Mouse (Mus musculus) forebrain, embryonic 10.5 days (tissue): ENCODE measurements around the gene L3mbtl2. TPM values are rescaled to one million over a fixed set of nuclear protein-coding genes. Genes with fewer than 3 reads are reported as not detected.

ENCODE experiments used
- DNase-seq: peaks from one replicate; pipeline ENCODE4 v3.0.0-alpha.2; 2017; ENCODE audit warnings: low spot score; ENCODE audit errors: extremely low spot score
- H3K27ac ChIP-seq: fragments of 300-500 bp; sonication (generic); 2 replicates; pipeline ENCODE4 v1.5.1; 2016; ENCODE audit warnings: mild to moderate bottlenecking
- H3K27me3 ChIP-seq: fragments of 300-500 bp; sonication (generic); 2 replicates; pipeline ENCODE4 v1.6.1; 2016; ENCODE audit warnings: mild to moderate bottlenecking; ENCODE audit not compliant: poor library complexity, severe bottlenecking
- H3K36me3 ChIP-seq: fragments of 300-500 bp; sonication (generic); replicated peaks from 2 replicates; pipeline ENCODE4 v1.6.1; 2016; ENCODE audit warnings: mild to moderate bottlenecking, moderate library complexity
- H3K4me1 ChIP-seq: fragments of 300-500 bp; sonication (generic); 2 replicates; pipeline ENCODE4 v1.6.1; 2016
- H3K4me3 ChIP-seq: fragments of 300-500 bp; sonication (generic); 2 replicates; pipeline ENCODE4 v1.5.1; 2016; ENCODE audit warnings: mild to moderate bottlenecking, moderate library complexity
- H3K9me3 ChIP-seq: fragments of 300-500 bp; sonication (generic); 2 replicates; pipeline ENCODE4 v1.6.1; 2016; ENCODE audit warnings: mild to moderate bottlenecking, moderate library complexity
- WGBS: fragments of 180-500 bp; shearing (Covaris S2); methylation state at CpG from one replicate; pipeline ENCODE4 v1.1.7; 2016; 5-methylcytosine and 5-hydroxymethylcytosine counted together
- polyA plus RNA-seq: library from polyadenylated mRNA; unstranded; fragments of >200 nt; fragmentation: Nextera tagmentation; extraction: Ambion mirVana; gene quantifications from 2 replicates; pipeline ENCODE4 v1.2.1, GENCODE M21; 2016

Gene L3mbtl2
- 51.4 and 53.1 TPM in 2 replicates for polyA plus RNA-seq

DNA sequence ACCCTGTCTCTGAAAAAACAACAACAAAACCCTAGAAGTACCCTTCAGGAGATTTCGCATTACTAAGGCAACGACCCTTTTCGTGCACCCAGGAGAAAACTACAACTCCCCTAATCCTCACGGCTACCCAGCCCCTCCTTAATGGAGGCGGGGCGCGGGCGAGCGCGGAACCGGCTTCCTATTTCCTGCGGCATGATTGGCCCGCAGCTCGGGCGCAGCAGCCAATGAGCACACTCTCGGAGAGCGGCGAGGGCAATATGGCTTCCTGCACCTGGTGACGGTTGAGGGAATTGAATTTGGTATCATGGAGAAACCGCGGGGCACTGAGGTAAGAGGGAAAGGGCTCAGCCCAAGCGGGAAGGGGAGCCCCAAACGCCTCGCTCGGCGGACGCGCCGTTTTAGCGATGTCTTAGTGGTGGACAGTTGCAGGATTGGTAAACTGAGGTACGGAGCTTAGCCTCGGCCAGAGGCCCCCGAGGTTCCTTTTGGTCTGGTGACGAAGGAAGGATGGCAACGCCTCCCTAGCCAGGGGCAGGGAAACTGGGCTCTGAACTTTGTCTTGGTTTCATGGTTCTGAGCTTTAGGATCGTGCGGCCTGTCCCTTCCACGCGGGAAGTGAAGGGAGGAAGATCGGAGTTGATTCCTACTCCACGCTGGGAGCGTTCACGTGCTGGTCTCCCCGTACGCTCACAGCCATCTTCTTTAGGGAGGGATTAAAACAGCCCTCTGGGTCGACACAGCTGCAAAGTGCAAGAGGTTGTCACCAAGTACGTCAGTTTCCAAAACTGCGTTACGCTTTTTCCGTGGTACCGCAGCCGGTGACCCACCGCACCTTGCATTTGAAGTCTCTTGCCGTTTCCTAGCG, at the start of gene L3mbtl2:
Gene L3mbtl2, plus strand, starts transcription at position 193 of the 865 bp plus-strand sequence.
- Histone ChIP-seq H3K27ac (peak within 1 kb of the TSS; percentile 87), H3K4me1 (peaks cover 10% of the 10 kb centered on the region), H3K4me3 (peak within 1 kb of the TSS; percentile 93), H3K27me3 (no peaks in the 10 kb centered on the region), H3K36me3 (peaks cover 22% of the 10 kb centered on the region), H3K9me3 (no peaks in the 10 kb centered on the region)
- WGBS, result 1% methylated on average over 55 of the region's 55 CpGs
- DNase-seq, result peak; percentile 91

DNA sequence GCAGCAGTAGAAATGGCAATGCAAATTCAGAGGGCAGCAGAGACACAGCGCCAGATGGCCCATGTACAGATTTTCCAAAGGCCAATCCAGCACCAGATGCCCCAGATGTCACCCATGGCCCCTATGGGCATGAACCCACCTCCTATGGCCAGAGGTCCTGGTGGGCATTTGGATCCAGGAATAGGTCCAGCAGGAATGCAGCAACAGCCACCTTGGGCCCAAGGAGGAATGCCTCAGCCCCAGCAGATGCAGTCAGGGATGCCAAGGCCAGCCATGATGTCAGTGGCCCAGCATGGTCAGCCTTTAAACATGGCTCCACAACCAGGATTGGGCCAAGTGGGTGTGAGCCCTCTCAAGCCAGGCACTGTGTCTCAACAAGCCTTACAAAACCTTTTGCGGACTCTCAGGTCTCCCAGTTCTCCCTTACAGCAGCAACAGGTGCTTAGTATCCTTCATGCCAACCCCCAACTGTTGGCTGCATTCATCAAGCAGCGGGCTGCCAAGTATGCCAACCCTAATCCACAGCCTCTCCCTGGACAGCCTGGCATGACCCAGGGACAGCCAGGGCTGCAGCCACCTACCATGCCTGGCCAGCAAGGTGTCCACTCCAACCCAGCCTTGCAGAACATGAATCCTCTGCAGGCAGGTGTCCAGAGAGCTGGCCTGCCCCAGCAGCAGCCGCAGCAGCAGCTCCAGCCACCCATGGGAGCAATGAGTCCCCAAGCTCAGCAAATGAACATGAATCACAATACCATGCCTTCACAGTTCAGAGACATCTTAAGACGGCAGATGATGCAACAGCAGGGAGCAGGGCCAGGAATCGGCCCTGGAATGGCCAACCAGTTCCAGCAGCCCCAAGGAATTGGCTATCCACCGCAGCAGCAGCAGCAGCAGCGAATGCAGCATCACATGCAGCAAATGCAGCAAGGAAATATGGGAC, 13.9 kb upstream of the L3mbtl2 start:
- no peaks in the 10 kb centered on the region for H3K9me3 ChIP-seq
- no peak overlapping the region for H3K27ac ChIP-seq
- 93% methylated on average over 8 of the region's 8 CpGs for WGBS
- DNase-seq, result no peak
- H3K36me3 ChIP-seq, result peaks cover 80% of the 10 kb centered on the region
- no peaks in the 10 kb centered on the region for H3K4me1 ChIP-seq
- H3K27me3 ChIP-seq, result no peaks in the 10 kb centered on the region
- H3K4me3 ChIP-seq, result no peak overlapping the region

DNA sequence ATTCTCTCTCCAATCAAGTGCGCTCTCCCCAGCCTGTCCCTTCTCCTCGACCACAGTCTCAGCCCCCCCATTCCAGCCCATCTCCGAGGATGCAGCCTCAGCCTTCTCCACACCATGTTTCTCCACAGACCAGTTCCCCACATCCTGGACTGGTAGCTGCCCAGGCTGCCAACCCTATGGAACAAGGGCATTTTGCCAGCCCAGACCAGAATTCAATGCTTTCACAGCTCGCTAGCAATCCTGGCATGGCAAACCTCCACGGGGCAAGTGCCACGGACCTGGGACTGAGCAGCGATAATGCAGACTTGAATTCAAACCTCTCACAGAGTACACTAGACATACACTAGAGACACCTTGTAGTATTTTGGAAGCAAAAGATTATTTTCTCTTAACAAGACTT, 13.1 kb upstream of the L3mbtl2 start:
- H3K4me3 ChIP-seq, result no peak overlapping the region
- no peaks in the 10 kb centered on the region for H3K9me3 ChIP-seq
- no peak for DNase-seq
- H3K27me3 ChIP-seq, result no peaks in the 10 kb centered on the region
- 92% methylated on average over 7 of the region's 7 CpGs for WGBS
- H3K36me3 ChIP-seq, result peaks cover 71% of the 10 kb centered on the region
- H3K27ac ChIP-seq, result no peak overlapping the region
- no peaks in the 10 kb centered on the region for H3K4me1 ChIP-seq

DNA sequence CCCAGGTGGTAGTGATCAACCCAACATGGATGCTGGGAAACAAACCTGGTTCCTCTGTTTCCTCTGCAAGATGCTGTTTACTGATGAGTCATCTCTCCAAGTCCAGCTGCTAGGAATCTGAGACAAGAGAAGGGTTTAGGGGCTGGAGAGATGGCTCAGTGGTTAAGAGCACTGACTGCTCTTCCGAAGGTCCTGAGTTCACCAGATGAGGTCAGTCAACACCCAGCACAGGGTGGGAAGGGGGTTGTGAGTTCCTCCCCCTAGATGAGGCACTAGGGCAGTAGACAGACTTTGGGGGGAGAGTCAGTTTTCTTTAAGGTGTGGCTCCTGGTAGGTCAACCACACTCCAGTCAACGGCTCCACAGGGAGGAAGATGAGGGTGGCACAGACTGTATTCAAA, 2.0 kb upstream of the L3mbtl2 start:
- H3K9me3 ChIP-seq, result no peaks in the 10 kb centered on the region
- DNase-seq, result no peak
- no peak overlapping the region for H3K27ac ChIP-seq
- H3K36me3 ChIP-seq, result no peaks in the 10 kb centered on the region
- no peak overlapping the region for H3K4me3 ChIP-seq
- H3K4me1 ChIP-seq, result peaks cover 10% of the 10 kb centered on the region
- 93% methylated on average over 2 of the region's 2 CpGs for WGBS
- H3K27me3 ChIP-seq, result no peaks in the 10 kb centered on the region

DNA sequence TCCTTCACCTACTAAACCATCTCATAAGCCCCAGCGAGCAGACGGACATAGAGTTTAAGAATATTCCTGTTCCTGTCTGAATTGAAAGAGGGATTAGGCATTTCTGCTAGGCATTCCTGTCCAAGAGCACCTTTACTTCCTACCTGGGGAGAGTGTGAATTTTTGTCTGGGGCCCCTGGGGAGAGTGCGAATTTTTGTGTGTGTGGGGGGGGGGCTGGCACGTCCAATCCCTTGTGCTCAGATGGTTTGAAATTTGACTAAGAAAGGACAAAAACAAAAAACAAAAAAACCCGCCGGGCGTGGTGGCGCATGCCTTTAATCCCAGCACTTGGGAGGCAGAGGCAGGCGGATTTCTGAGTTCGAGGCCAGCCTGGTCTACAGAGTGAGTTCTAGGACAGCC, 408 bp upstream of the L3mbtl2 start:
- DNase-seq, result no peak
- H3K9me3 ChIP-seq, result no peaks in the 10 kb centered on the region
- H3K27me3 ChIP-seq, result no peaks in the 10 kb centered on the region
- peaks cover 10% of the 10 kb centered on the region for H3K4me1 ChIP-seq
- WGBS, result 64% methylated on average over 10 of the region's 10 CpGs
- H3K4me3 ChIP-seq, result peak overlapping the region; percentile 93
- H3K36me3 ChIP-seq, result peaks cover 16% of the 10 kb centered on the region
- peak overlapping the region; percentile 87; the same call in 1 of the 2 replicates for H3K27ac ChIP-seq

DNA sequence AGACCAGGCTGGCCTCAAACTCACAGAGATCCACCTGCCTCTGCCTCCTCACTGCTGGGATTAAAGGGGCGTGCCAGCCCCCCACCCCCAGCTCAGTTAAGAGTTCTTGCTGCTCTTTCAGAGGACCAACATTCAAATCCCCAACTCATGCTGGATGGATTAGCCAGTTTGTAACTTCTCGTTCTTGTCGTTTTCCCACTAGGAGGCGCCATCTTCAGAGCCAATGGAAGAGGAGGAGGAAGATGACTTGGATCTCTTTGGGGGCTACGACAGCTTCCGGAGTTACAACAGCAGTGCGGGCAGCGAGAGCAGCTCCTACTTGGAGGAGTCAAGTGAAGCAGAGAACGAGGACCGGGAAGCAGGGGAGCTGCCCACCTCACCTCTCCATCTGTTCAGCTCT, 3.3 kb downstream of the L3mbtl2 start:
- DNase-seq, result no peak
- Histone ChIP-seq H3K36me3 (peaks cover 51% of the 10 kb centered on the region), H3K9me3 (no peaks in the 10 kb centered on the region), H3K4me1 (peaks cover 10% of the 10 kb centered on the region), H3K27me3 (no peaks in the 10 kb centered on the region), H3K4me3 (no peak overlapping the region), H3K27ac (no peak overlapping the region)
- WGBS, result 88% methylated on average over 10 of the region's 10 CpGs

DNA sequence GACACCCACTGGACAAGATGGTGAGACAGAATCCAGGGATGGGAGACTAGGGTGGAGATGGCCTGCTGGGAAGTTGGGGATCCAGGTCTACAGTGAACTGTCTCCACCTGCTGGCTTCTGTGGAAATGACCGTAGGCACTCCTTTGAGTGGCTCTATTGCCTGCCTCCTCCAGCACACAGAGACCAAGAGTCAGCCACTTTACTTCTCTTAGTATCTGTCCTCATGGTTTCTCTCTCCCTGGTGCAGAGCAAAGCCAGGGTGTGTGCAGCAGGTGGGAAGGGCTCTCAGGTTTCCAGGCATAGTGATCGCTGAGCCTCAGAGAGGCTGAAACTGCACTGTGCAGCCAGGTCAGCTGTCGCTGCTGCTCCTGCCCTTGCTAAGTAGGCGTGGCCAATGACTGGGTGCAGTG, 6.5 kb downstream of the L3mbtl2 start:
- Histone ChIP-seq H3K9me3 (no peaks in the 10 kb centered on the region), H3K36me3 (peaks cover 76% of the 10 kb centered on the region), H3K27ac (no peak overlapping the region), H3K27me3 (no peaks in the 10 kb centered on the region), H3K4me1 (peaks cover under 1% of the 10 kb centered on the region), H3K4me3 (0 out of 2 replicates have a peak overlapping the region, but pooled peaks have one; percentile 8)
- DNase-seq, result no peak
- WGBS, result 81% methylated on average over 4 of the region's 4 CpGs

DNA sequence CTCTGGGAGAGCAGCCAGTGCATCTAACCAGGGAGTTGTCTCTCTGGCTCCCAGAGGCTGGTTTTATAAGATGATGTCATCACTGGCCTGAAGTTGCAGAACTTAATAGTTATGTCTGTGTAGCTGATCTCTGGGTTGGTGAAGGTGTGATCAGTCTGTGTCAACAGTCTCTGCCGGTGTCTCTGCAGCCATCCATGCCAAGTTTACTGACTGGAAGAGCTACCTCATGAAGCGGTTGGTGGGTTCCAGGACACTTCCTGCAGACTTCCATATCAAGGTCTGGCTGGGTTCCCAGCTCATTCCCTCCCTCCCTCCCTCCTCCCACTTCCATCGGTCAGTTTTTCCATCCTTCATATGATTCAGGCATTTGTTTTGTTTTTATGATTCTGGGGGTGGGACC, 12.9 kb downstream of the L3mbtl2 start:
- DNase-seq, result no peak

DNA sequence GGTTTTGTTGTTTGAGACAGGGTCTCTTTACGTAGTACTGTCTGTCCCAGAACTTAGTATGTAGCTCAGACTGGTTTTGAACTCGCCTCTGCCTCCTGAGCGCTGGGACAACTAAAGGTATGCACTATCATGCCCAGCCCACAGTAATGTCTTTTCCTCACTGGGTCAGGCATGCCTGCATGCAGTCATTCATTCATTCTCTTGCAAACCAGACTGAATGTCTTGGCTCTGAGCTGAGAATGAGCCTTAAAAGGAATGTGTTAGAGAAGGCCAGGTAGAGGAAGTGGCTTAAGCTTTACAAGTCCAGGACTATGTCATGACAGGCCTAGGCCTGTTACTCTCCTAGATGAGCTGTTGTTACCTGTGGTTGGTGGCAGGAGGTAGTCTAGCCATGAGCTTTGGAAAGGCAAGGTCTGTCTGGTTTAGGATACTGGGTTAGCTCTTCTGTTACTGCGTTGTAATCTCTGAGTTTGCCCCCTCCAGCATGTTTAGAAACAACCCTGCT, 16.7 kb downstream of the L3mbtl2 start:
- Histone ChIP-seq H3K4me3 (no peak overlapping the region), H3K27ac (no peak overlapping the region), H3K9me3 (no peaks in the 10 kb centered on the region), H3K27me3 (no peaks in the 10 kb centered on the region), H3K36me3 (peaks cover 97% of the 10 kb centered on the region), H3K4me1 (no peaks in the 10 kb centered on the region)
- no peak for DNase-seq
- 93% methylated on average over 4 of the region's 4 CpGs for WGBS

More for the DNA sequence above, 12.9 kb downstream of the L3mbtl2 start:
- 92% methylated on average over 3 of the region's 3 CpGs for WGBS
- Histone ChIP-seq H3K27me3 (no peaks in the 10 kb centered on the region), H3K27ac (no peak overlapping the region), H3K9me3 (no peaks in the 10 kb centered on the region), H3K4me3 (no peak overlapping the region), H3K36me3 (peaks cover 88% of the 10 kb centered on the region), H3K4me1 (no peaks in the 10 kb centered on the region)

DNA sequence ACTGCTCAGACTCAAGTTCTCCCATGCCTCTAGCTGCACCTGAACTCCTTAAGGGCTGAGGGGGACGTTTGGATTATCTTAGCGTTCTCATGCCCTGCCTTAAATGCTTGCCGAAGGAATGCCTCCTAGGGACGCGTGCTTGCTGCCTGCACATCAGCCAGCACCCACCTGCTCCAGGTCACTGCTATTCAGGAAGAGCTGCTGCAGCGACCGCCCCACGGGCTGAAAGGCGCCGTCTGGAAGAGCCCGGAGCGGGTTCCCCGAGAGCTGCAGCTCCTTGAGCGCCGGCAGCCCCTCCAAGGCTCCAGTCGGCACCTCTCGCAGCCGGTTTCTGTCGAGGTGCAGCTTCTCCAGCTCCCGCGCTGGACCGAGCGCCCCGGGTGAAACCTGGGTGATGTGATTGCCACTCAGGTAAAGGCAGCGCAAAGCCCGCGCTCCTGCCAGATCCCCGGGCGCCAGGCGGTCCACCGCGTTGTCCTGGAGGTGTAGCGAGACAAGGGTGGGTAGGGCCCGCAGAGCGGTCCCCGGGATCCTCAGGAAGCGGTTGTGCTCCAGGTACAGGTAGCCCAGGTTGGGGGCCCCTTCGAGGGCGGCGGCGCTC, 29.8 kb downstream of the L3mbtl2 start:
- no peak for DNase-seq
- WGBS, result 5% methylated on average over 41 of the region's 41 CpGs
- Histone ChIP-seq H3K4me1 (peaks cover 26% of the 10 kb centered on the region), H3K27me3 (peaks cover 62% of the 10 kb centered on the region), H3K27ac (peak overlapping the region; percentile 84), H3K4me3 (peak overlapping the region; percentile 69), H3K9me3 (no peaks in the 10 kb centered on the region), H3K36me3 (peaks cover 6% of the 10 kb centered on the region)

DNA sequence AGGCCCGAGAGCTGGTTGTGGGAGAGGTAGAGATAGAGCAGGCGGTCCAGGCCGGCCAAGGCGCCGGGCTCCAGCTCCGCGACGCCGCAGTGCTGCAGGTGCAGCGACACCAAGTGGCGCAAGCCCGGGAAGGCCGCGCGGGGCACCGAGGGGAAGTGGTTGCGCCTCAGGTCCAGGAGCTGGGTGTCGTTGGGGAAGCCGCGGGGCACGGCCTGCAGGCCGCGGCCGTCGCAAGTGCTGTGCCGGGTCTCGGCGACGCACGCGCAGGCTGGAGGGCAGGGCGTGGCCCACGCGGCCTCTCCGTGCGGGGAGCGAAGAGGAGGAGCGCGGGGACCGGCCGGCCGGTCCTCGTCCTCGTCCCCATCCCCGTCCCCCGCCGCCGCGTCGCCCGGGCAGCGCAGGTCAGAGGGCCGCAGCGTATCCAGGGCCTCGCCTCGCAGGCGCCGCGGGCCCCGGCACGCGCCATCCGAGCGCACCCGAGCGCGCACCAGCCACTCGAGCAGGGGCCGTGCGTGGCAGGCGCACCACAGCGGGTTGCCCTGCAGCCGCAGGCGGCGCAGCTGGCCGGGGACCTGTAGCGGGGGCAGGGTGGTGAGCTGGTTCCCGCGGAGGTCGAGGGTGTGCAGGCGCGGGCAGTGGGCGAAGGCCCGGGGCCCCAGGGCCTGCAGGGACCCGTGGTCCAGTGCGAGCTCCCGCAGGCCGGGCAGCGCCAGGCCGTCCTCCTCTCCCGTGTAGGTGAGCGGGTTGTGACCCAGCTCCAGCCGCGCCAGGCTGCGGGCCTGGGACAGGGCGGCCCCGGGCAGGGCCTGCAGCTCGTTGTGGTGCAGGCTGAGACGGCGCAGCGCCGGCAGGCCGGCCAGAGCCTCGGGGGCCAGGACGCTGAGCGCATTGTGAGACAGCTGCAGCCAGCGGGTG, 30.5 kb downstream of the L3mbtl2 start:
- Histone ChIP-seq H3K9me3 (no peaks in the 10 kb centered on the region), H3K4me1 (peaks cover 26% of the 10 kb centered on the region), H3K4me3 (peak overlapping the region; percentile 69), H3K27me3 (peaks cover 62% of the 10 kb centered on the region), H3K27ac (peak overlapping the region; percentile 84), H3K36me3 (no peaks in the 10 kb centered on the region)
- WGBS, result under 1% methylated on average over 95 of the region's 107 CpGs
- DNase-seq, result peak; percentile 82
